ENCODE assay signal across 17 mouse cellular contexts in the genomic region with DNA sequence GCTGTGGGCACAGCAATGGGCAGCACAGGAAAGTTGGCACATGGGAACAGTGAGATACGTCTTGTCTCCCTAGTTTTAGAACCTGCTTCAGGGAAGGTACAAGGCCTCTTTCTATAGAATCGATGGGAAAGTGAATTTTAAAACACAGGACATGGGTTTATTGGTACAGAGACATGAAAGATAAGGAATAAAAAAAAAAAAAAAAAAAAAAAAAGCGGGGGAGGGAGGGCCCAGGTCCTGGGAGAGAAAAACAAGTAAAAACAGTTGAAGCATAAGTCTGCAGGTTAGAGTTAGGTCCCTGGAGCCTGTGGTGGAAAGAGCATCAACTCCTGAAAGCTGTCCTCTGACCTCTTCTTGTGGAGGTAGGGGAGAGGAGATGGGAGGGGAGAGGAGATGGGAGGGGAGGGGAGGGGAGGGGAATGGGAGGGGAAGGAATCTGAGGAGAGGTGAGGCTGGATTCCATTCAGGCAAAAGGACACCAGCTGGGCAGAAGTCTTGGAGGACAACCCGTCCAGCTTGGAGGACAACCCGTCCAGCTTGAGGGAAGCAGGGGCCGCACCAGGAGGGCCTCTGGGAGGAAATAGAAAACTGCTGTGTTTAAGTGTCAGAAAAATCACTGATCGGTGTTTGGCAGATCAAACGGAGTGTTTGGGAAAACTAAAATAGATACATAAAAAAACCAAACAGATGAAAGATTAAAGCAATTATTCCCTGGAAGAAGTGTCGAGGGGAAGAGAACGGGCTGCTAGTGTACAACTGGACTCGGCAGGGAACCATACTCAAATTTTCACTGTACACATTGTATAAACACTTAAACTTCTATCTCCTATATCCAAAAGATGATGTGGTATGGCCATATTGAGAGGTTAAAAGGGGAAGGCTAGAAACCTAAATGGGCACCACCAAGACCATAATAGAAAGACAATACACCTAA.
"Had no signal": no experiment of that assay in that cellular context is flagged by ENCODE, and none has a peak within 500 bp of the region (broad histone marks: within the 10 kb centered on the region; RNA-seq: fewer than 3 reads in every experiment).

No protein-coding gene starts in this region.

- H3K4me2 ChIP-seq: kidney, embryonic 15.5 days; liver, embryonic 13.5 days; midbrain, embryonic 12.5 days; midbrain, embryonic 15.5 days; neural tube, embryonic 13.5 days had no signal

- H3K4me1 ChIP-seq: midbrain, embryonic 15.5 days; neural tube, embryonic 13.5 days had no signal

- H3K27me3 ChIP-seq: kidney, embryonic 15.5 days; liver, embryonic 13.5 days; midbrain, embryonic 12.5 days; midbrain, embryonic 15.5 days; neural tube, embryonic 13.5 days had no signal

- H3K9me3 ChIP-seq: kidney, embryonic 15.5 days; liver, embryonic 13.5 days; midbrain, embryonic 12.5 days; midbrain, embryonic 15.5 days; neural tube, embryonic 13.5 days had no signal

- H3K36me3 ChIP-seq: kidney, embryonic 15.5 days; liver, embryonic 13.5 days; midbrain, embryonic 12.5 days; midbrain, embryonic 15.5 days; neural tube, embryonic 13.5 days had no signal

- H3K4me3 ChIP-seq: kidney, embryonic 15.5 days; left cerebral cortex, adult 2 months; liver, embryonic 13.5 days; midbrain, embryonic 12.5 days; midbrain, embryonic 15.5 days; myocyte; neural tube, embryonic 13.5 days had no signal

- DNase-seq: kidney, adult 2 months; kidney, postnatal 10 days; kidney, postnatal 36 days; layer of hippocampus, postnatal 36 days; liver, embryonic 13.5 days; thymus, adult 2 months; thymus, postnatal 14 days; thymus, postnatal 4 days had no signal

- ATAC-seq: intestine, postnatal 0 days; lung, postnatal 0 days; midbrain, embryonic 15.5 days had no signal

- H3K9ac ChIP-seq: kidney, embryonic 15.5 days; liver, embryonic 13.5 days; midbrain, embryonic 12.5 days; midbrain, embryonic 15.5 days; neural tube, embryonic 13.5 days had no signal

- H3K27ac ChIP-seq: kidney, embryonic 15.5 days; left cerebral cortex, adult 2 months; liver, embryonic 13.5 days; midbrain, embryonic 12.5 days; midbrain, embryonic 15.5 days; neural tube, embryonic 13.5 days; stomach, postnatal 0 days had no signal
